Mouse (Mus musculus) lung, postnatal 0 days (tissue): ENCODE results near the gene Agtpbp1.
A peak's percentile ranks its signal among the peaks of the same experiment; 100 is the strongest.

Experiments used
- CTCF ChIP-seq: IDR thresholded peaks from 2 replicates; pipeline ENCODE4 v1.5.1; 2016; ENCODE audit warnings: antibody characterized with exemption, mild to moderate bottlenecking
- EP300 ChIP-seq: IDR thresholded peaks from 2 replicates; pipeline ENCODE4 v1.6.1; 2016; ENCODE audit warnings: antibody characterized with exemption, mild to moderate bottlenecking, control low read depth

DNA sequence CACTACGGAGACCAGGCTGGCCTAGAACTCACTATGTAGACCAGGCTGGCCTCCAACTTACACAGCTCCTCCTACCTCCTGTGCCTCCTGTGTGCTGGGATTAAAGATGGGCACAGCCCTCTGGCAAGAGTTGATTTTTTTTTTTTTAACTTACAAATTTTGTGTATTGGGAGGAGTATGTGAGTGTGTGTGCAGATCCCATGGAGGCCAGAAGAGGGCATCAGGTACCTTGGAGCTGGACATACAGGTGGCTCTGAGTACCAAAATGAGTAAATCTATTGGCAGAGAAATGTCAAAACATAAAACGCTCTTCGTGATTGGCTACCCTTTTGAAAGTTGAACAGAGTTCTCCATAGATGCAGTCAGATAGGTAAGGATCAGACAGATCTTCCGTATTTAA lies 4.1 kb downstream of the Agtpbp1 start:
- TF ChIP-seq CTCF: peak; percentile 27
- no peak for TF ChIP-seq EP300
